Mouse (Mus musculus) urinary bladder, adult 2 months (tissue): ENCODE measurements around the gene Sav1. TPM values are rescaled to one million over a fixed set of nuclear protein-coding genes. Genes with fewer than 3 reads are reported as not detected.

Experiments used
- DNase-seq: peaks from one replicate; pipeline ENCODE4 v3.0.0; 2022; ENCODE audit warnings: low spot score
- polyA plus RNA-seq: library from polyadenylated mRNA; depleted of rRNA; stranded (reverse); fragments of >200 nt; gene quantifications from 2 replicates; pipeline ENCODE4 v1.2.3, GENCODE M21; 2012; rRNA removed

Sav1 gene
- polyA plus RNA-seq, 1 experiment = 51.2 TPM

DNA sequence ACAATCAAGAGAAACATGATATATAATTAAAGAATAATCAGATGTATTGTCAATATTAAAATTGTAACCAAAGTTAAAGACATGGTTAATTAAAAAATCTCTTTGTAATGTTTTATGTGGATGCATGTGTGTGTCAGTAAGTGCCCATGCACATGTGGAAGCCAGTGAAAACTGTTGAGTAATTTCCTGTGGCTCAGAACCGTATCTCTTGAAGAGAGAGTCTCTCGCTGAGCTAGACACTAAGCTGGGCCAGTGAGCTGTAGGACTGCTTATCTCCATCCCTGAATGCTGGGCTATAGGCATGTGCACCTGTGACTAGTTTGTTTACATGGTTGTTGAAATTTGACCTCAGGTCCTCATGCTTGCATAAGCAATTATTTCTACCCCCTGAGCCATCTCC lies 29.4 kb downstream of the Sav1 start:
- no peak for DNase-seq

DNA sequence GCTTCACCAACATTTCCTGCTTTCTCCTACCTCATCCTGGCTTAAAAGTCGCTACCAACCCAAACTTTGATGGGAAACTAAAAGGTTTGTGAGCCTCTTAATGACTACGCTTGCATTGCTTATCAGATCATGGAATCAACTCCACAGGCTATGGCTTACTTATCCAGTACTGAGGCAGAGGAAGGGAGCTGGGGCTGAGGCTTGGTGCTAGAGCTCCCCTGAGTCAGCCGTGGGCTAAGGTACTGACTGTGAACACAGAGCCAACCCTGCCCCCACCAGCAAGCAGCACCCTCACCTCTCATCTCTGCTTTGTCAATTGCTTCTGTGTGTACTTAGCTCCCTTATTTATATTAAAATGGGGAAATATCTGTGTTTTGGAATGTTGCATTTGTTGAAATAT lies 39.3 kb downstream of the Sav1 start:
- no peak for DNase-seq

GRCm38 (mm10) chr12:69945861-69946260 lies 40.9 kb downstream of the Sav1 start:
- no peak for DNase-seq

DNA sequence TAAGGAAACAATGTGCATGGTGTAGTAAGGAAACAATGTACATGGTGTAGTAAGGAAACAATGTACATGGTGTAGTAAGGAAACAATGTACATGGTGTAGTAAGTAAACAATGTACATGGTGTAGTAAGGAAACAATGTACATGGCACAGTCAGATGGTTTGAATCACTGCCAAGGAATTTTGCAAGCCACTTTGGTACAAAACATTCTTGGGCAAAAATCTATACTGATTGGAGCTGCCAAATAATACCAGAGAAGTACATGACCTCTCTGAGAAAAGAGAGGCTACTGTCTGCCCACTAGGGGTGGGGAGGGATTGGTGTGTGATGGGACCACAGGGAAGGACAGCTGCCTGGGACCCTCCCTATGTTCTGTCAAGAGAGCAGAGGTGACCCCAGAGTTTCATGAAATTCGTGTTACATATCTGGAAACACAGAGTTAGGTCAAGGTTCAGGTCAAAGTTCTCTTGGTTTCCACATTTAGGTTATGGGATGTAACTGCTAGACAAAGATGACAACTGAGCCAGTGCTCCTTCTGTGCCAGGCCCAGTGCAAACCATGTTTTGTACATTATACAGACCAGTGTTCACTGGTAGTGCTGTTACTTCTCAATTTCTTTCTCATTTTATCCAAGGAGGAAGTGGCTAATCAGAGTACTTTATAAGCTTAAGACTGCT lies 45.0 kb downstream of the Sav1 start:
- DNase-seq = no peak

DNA sequence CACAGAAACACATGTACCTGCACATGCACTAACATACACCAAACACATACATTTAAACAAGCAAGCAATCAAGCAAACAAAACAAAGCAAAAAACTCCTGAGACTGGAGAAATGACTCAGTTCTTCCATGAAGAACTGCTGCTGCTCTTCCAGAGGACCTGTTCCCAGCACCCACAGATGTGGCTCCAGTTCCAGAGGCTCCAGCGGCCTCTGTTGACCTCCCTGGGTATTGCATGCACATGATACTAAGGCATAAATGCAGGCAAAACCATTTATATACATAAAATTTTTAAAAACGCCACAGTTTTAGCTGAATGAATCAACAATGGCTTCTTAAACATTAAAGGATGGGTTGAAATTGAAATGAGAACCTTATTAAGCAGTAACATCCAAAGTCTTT lies 47.5 kb downstream of the Sav1 start:
- DNase-seq = no peak

DNA sequence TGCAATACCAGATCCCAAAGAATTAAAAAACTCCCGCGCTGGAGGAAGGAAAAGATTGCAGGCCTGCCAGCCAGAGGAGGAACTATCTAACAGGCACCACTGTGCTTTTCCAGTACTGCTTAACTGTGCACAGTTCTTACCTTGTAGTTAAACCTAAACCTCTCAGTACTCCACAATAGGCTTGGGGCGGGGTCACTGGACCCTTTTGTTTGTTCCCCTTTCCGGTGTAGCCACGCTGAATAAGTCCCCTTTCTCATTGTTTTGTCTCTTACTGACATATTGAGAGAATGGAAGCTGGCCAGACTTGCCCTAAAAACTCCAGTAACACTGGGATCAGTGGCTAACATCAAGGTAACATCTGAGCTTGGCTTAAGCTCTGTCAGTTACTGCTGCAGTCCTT lies 49.1 kb downstream of the Sav1 start:
- no peak for DNase-seq

GRCm38 (mm10) chr12:69926716-69927115 lies 60.1 kb downstream of the Sav1 start:
- DNase-seq = no peak

- no peak for DNase-seq
These were observed 62.8 kb downstream of the Sav1 start for GRCm38 (mm10) chr12:69924012-69924411.

DNA sequence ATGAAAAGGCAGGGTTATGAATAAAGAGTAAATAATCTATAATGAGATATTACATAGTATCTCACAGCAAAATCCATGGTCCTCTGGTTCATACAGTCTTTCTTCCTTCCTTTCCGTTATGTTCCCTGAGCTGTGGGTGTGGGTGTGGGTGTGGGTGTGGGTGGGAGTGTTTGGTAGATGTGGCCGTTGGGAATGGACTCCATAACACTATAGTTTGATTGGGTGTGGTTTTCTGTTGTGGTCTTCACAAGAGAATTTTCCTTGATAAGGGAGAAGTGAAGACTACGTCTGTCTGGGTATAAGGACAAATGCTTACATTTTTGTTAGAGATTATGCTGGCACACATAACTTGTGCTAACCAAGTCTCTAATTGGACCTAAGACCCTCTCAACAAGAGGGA lies 63.2 kb downstream of the Sav1 start:
- no peak for DNase-seq

GRCm38 (mm10) chr12:69923128-69923527 lies 63.7 kb downstream of the Sav1 start:
- DNase-seq = no peak

- DNase-seq = no peak
These were observed 64.7 kb downstream of the Sav1 start for GRCm38 (mm10) chr12:69922099-69922498.

DNA sequence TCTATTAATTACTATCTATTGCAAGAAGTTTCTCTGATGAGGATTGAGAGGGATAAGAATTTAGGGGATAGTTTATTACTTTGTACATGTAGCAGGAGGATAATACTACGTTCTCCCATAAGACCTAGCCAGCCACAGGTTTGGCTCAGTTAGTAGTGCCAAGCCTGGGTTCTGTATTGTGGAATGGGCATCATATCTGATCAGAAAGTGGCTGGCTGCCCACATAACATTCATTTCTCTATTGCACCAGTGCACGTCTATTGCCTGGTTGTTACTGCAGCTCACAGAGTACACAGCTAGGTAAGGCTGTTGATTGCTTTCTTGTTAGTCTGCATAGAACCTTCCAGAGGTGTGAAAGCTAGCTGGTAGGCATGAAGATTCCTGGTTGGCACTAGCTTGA lies 68.9 kb downstream of the Sav1 start:
- DNase-seq = no peak

Other genes with a start within 250 kb of the Sav1 start
- gene Cdkl1, start 195.7 kb downstream of the Sav1 start, polyA plus RNA-seq = 5.4 and 11.1 TPM in 2 replicates
- gene Atl1, start 94.4 kb downstream of the Sav1 start, polyA plus RNA-seq = 6.8 and 9.1 TPM in 2 replicates
- 23.3 and 29.0 TPM in 2 replicates for gene Map4k5, start 93.8 kb downstream of the Sav1 start, polyA plus RNA-seq
- gene Nin, start 126.7 kb upstream of the Sav1 start, polyA plus RNA-seq = 9.5 and 12.5 TPM in 2 replicates
- 0.01 and 0.03 TPM in 2 replicates for gene Abhd12b, start 167.1 kb upstream of the Sav1 start, polyA plus RNA-seq
- 26.2 and 27.3 TPM in 2 replicates for gene Pygl, start 244.5 kb upstream of the Sav1 start, polyA plus RNA-seq